Mouse (Mus musculus): ENCODE measurements around the gene Spin1.
"Not testable (repeated sequence)": the region's sequence is repeated elsewhere in the genome, so short reads cannot be mapped to it uniquely, and the experiment has no call there.

Gene Spin1

DNA sequence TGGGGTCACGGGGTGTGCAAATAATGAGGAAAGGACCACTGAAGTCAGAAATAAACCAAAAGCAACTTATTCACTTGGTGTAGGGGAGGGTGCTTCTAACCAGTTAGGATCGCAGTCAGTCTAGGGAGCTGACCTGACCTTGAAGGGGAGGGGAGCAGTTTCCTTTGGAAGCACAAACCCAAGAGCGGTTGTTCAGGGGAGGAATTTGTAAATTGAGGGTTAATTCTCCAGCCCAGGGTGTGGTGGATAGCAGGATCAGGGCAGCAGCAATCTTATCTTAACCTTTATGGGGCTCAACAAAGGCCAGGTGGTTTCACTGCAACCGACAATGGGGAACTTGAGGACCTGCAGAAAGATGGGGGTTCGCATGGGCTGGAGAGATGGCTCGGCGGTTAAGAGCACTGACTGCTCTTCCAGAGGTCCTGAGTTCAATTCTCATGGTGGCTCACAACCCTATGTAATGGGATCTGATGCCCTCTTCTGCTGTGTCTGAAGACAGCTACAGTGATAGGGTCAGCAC lies 5.4 kb upstream of the Spin1 start:
- no peak for DNase-seq

DNA sequence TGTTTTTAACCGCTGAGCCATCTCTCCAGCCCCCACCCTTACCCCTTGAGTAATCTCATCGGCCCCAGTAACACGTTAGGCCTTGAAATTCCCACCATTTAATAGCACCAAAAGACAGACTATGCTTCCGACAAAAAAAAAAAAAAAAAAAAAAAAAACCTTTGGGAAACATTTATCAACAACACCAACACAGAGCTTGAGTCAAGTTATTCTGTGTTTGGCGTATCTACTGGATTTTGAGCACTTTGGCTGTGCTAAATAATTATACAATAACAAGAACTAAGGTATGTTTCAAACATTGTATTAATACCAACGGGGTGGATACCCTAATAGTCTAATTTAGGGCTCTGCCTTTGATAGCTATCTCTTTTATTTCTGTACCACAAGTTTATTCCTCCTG lies 4.0 kb upstream of the Spin1 start:
- DNase-seq: no peak

DNA sequence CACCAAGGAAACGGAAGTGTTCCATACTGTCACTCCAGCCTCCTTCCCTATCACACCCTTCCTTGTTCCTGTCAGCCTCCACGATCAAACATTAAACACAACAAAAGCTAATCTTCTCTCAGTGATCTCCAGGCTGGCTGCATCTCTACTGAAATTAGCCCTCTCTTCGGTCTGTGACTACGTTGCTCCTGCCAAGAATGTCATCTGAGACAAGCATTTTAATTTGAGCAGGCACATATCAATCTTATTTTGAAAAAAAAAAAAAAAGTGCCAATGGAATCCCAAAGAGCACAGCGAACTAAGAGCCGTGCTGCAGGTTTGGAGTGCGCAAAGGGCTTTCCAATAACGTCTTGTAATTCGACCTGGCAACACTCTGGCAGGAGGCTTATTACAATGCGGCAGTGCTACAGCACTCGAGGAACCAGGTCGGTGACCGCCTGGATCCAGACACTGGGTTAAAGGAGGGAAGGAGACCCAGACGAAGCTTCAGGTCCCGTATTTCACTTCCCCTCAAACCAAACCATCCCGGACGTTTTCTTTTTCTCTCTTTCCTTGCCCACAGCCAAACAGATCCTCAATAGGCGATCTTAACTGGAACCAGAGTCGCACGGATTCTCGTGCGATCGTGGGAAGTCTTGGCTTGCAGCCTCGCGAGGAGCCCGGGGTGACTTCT lies 984 bp upstream of the Spin1 start:
- DNase-seq: peak; percentile 17

DNA sequence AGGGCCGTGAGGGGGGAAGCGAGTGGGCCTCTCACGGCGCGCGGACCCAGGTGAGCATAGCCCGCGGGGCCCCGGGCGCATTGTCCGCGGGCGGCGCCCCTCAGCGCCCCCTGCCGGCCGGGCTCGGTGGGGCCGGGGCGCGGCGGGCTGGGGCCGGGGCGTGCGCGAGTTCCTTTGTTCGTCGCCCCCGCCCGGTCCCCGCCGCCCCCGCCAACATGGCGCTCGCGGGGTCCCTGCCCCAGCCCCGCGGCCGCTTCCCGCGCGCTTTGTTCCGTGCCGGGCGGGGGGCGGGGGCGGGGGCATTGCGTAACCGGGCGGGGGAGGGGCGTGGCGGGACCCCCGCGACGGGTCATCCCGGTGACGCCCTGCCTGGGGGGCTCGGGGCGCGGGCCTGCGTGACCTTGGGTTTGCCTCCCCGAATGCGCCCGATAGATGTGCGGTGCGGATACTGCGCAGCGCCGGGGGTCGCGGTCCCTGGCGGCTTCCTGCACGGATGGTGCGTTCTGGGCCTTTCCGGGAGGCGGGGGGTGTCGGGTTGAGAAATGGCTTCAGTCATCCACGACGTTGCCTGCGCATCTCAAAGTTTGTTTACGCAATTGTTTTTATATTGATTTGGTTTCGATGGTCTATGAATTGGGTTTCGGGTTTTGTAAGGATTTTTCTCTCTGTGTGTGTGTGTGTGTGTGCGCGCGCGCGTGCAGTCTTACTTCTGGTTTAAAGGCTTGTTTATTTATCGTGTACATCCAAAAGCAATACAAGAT lies 516 bp downstream of the Spin1 start:
- DNase-seq: peak; percentile 62

DNA sequence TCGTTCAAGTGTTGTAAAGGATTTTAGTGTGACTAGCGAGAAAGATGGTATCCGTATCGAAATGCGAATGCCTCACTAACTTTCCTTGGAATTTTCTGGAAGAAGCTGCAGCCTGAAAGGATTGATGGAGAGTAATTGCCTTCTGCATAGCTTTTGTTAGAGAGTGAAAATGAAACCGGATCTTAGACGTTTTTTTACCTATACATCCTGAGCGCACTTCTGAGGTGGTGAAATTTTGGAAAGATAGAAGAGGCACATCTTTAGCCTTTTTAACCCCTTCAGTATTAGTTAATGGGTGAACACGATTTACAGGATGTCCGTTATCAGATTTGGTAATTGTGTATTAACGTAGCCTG lies 1.1 kb downstream of the Spin1 start:
- DNase-seq: no peak

DNA sequence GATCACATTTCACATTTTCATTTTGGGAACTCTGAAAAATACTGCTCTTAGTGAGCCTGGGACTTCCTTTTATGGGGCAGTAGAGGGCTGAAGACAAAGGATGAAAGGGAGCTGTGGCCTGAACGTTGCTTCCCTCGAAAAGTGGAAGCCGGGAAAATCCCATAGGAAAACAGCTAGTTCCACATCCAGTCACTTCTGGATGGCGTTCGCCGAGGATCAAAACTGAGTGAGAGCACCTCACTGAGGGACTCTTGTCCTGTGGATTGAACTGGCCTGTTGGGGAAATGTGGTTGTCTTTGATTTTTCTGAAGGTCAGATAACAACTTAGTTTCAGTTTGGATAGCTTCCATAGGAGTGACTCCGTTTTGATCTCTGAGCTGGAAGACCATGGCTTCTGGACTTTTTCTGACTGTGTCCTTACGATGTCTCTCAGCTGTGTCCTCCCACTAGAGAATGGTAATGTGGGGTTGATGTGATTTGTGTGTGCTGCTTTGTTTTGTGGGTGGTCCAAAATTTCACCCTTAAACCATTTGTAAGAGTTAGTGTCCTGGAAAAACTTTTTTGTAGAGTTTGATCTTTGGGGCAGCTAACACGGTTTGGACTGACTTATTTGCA lies 2.5 kb downstream of the Spin1 start:
- DNase-seq: no peak

DNA sequence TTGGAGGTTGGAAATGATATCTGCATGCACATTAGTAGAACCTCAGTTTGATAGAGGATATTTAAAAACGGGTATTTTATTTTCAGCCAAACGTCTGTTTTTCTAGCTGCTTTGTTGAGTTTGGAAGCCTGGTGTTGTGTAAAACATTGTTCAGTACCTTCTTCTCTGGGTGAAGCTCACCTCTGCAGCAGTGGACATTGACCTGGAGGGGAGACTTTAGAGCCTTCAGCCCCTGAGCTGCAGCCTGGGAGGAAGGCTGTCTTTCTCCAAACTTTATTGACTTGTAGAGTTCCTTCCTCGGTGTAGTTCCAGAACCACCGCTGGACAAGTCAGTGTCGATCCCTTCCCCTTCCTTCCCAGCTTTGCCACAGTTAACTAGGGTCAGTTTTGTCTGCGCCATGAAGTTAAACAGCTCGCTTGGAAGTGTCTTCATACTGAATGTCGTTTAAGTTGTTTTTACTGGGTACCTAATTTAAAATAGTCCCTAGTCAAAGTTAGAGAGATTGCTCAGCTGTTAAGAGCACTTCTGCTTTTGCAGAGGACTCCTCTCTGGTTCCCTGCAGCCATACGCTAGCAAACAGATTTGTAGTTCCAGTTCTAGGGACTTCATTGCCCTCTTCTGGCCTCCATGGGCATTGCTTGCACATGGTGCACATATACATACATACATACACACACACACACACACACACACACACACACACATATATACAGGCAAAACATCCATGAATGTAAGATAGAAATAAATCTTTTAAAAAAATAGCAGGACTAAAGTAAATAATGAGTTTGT lies 3.4 kb downstream of the Spin1 start:
- no peak for DNase-seq

DNA sequence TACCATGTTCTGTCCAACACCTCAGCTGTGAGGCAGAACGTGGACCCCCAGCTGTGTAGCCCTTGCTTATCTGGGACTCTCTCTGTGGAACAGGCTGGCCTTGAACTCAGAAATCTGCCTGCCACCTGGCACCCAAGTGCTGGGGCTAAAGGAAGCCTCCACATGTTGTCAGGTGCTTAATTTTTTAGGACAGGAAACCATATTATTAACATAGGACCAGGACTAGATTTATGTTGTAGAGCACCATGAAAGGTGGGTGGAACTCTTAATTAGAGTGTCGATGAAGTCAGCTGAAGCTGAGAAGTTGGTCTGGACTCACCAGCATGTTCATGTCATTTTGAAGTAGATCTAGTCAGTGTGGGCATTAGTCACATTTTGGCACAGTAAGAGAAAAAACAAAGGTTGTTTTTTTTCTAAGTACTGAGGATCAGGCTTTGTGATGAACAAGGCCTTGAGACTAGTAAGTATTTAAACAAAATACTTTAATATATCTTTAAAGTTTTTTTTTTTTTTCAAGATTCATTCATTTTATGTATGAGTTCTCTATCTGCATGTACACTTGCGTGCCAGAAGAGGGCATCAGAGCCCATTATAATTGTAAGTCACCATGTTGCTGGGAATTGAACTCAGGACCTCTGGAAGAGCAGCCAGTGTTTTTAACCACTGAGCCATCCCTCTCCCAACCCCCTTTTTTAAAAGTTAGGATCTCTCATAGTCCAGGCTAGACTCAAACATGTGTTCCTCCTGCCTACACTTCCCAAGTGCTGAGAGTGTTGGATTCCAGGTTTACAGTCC lies 5.4 kb downstream of the Spin1 start:
- DNase-seq: no peak

DNA sequence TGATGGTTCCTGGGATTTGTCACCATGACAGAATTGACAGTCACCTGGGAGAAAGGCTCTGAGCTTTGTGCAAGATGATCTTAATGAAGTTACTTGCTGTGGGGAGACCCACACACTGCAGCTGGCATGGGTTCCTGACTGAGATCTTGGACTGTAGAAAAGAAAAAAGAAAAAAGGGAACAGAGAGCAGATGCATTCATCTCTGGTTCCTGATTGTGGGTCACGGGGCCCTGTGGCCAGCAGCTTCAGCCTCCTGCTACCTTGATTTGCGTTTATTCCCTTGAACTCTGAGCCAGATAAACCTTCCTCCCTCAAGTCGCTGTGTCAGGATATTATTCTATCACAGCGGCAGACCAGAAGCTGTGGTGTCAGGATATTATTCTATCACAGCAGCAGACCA lies 6.1 kb downstream of the Spin1 start:
- no peak for DNase-seq

DNA sequence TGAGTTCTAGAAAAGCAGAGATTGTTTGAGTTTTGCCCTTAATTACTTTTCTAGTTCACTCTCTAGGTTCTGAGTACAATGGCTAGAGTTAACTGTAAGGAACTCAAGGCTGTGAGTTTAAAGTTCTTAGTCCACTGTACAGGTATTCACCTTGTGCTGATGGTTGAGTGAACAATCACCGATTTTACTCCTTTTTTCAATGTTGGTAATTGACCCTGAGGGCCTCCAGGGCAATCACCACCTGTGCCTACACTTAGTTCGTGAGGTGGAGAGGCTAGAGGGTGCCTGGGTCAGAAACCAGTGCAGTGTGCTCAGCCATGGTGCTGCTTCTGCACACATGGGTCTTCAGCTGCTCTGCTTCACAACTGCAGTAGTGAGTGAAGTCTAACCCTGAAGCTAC lies 8.8 kb downstream of the Spin1 start:
- no peak for DNase-seq

DNA sequence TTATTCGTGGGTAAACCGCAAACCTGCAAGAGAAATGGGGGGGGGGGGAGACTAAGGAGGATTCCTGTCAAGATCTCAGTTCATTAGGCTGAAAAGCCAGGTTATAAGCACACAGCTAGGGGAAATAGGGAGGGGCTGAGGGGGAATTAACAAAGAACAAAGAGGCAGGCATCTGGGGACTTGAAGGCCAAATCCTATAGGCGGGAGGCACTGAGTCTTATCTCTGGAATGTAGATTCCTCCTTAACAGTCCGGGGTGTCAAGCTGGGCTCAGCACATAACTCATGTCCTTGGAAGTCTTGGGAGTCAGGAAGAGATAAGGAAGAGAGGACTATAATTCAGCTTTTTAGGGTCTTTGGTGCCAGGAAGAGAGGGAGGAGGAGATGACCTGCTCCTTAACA lies 13.7 kb downstream of the Spin1 start:
- not testable (repeated sequence) for DNase-seq

DNA sequence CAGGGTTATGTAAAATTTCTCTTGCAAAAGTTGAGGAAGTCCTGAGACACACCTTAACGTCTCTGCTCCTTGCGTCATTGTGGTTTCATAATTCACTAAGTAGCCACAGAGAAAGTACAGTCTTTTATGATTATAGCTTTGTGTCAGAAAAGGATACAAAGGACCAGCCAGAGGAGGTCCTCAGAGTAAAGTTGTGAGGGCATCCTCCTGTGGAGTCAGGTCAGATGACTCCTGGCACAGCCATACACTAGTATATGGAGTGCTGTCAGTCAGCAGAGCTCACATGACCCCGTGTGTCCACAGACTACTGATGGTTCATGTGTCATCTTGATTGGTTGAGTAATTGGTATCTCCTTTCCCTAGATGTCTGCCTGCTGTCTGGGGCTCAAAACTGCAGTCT lies 15.1 kb downstream of the Spin1 start:
- DNase-seq: no peak

DNA sequence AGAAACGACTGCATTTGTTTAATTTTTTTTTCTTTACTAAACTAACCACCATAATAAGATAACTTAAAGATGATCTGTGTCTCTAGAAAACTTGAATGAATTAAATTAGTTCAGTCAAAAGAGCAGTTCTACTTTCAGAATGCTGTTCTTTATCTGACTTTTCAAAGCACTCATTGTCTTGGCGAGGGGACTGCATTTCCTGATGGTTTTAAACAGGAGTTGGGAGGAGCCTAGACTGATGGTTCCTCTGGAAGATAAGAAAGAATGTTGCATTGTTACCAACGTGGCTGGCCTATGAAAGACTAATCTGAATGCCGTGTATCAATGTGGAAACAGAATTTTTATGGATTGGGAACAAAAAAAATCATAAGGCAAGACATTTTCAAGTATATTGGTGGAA lies 20.1 kb downstream of the Spin1 start:
- DNase-seq: no peak

DNA sequence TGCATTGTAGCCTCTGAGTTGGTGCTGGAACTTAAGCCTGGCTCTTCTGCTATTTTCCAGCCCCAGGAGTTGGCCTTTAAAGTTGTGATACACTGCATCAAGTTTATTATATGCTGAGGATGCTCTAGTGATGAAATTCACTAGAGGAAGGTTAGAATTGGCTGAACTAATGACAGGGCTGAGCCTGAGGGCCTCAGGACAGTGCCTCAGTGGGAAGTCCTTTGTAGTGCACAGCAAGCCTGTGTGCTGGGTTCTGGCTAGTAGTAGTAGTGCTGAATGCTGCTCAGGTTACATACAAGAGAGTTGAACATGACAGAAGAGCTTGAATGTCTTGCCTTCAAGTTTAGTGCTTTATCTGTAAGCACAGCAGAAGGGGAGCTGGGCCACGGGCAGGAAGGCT lies 21.3 kb downstream of the Spin1 start:
- no peak for DNase-seq

DNA sequence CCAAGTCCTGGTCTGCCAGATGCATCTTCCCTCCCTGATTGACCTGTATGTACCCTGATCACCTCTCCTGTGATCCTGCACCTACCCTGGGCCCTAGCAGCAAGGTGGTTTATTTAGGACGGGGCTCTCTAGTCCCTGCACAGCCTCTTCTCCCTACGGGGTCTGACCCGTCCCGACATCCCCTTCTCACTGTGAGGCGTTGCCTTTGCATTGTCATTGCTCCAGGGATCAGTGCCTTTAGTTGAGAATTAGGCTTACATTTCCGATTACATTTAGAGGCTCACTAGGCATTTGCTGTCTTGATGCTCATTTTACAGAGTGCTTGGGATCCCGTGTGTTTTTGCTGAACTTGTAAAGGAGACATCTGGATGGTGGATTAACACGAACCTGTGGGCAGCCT lies 22.1 kb downstream of the Spin1 start:
- DNase-seq: no peak

DNA sequence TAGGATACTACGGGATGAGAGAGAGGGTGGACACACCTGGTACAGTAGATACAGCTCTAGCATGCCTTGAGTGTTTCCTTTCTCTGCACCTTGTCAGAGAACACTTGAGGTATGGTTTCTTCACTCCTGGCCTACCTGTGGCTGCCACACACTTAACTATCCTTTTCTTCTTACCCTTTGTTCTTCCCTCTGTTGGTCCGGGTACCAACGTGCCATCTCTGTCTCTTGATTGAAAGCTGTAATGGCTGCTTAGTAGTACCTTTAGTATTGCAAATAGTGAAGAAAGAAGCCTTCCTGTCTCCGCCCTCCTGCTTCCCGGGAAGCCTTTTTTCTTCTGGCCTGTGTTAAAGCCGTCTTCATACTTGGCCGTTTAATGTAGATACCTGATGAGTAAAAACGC lies 24.7 kb downstream of the Spin1 start:
- no peak for DNase-seq

DNA sequence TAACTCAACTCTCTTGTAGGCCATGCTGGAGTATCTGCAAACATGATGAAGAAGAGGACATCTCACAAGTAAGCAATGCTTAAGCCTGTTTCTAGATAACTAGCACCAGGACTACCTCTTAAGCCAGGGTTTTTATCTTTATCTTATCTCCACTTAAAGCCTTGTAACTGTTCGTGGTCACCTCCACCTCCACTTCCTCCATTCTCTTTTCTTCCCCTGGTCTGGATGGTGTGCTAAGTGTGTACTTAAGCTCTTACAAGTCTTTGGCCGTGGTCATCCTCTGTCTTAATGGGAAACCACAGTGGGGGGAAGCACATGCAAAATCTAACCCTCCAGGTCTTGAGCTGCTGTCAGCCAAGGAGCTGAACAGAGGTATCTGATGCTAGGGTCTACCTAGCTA lies 27.2 kb downstream of the Spin1 start:
- DNase-seq: no peak

DNA sequence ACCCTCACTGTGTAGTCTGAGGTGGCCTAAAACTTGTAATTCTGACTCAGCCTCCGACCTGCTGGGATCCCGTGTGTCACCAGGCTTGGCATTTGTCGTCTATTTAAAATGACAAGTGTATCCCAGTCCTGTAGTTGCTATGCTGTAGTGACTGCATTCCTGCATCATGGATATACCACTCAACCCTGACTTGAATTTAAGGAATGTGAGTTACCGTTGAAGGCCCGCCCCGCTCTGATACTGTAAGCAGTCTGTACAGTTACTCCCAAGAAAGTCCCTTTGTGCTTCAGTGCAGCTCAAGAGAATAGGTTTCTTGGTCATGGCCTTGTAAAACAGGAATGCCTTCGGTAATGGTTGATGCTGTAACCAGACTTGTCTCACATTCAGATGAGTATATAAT lies 27.7 kb downstream of the Spin1 start:
- DNase-seq: no peak

DNA sequence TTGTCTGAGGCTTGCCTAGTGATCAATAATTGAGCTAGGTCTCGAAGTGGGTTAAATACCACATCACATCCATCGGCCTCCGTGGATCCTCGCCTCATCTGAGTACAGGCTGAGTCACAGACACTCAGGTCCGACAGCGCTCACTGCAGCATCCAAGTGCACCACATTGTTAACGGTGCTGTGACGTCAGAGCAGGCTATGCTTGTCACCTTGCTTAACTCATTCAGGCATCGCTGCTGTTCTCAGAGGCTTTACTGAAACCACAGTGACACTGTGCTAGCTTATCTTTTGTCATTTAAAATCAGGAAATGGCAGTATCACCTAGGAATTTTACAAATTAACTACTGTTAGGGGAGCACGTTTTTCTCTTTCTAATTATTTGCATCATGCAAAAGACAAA lies 30.5 kb downstream of the Spin1 start:
- no peak for DNase-seq

DNA sequence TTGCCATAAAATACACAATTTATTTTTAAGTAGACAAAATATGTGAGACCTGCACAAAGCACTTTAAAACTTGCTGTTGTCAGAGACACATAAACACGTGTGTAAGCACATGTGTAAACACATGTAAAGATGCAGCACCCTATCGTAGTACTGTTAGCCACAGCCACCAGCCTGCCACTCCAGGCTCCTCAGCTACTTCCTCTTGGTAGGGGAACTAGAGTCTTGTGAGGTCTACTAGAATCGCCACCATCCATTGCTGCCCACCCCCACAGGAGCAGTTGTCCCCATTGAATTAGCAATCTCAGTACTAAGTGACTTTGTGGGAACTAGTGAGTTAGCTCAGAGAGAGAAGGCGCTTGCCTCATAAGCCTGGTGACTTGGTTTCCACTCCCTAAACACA lies 35.6 kb downstream of the Spin1 start:
- no peak for DNase-seq

DNA sequence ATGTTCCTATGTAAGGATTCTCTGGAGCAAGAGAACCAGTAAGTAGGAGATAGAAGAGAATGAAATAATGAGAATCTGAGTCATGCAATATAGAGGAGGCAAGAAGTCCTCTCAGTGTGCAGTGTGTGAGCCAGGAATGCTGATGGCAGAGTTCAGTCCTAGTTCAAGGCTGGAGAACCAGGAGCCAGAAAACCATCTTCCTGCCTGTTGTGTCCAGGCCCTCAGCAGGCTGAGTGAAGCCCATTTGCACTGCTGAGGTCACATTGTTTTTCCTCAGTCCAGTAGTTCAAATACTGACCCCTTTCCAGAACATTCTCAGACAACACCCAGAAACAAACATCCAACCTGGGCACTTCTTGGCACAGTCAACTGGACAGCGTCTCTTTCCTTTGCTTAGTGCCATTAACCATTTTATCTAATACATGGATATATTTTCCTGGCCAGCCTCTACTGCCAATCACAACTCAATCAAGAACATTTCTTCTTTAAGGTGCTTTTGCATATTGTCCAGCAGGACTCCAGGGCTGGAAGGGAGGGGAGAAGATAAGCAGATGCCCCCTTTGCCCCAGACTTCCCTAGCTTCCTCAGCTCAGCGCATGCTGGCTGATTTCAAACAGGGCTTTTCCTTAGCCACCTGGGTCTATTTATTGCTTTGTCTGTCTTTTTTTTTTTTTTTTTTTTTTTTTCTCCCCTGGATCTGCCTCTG lies 36.5 kb downstream of the Spin1 start:
- no peak for DNase-seq

DNA sequence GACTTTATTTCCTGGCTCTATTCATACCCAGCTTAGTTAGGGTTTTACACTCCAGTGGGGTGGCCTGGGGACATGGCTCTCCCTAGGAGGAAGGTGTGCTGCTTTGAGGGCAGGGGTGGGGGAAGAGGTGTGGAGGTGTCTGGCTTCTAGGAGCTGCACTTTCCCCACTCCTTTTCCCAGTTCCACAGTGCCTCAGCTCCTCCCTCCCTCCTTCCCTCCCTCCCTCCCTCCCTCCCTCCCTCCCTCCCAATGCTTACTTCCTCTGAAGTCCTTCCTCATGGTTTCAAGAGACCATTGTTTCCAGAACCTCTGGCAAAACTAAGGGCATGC lies 37.0 kb downstream of the Spin1 start:
- DNase-seq: no peak
